Mouse (Mus musculus): ENCODE data around the gene Mef2d. TPM values are rescaled to one million over a fixed set of nuclear protein-coding genes. Genes with fewer than 3 reads are reported as not detected.
A peak's percentile ranks its signal among the peaks of the same experiment; 100 is the strongest.

Gene Mef2d
- total RNA-seq, 2 experiments from 2014 or later, result 111 to 122 TPM

DNA sequence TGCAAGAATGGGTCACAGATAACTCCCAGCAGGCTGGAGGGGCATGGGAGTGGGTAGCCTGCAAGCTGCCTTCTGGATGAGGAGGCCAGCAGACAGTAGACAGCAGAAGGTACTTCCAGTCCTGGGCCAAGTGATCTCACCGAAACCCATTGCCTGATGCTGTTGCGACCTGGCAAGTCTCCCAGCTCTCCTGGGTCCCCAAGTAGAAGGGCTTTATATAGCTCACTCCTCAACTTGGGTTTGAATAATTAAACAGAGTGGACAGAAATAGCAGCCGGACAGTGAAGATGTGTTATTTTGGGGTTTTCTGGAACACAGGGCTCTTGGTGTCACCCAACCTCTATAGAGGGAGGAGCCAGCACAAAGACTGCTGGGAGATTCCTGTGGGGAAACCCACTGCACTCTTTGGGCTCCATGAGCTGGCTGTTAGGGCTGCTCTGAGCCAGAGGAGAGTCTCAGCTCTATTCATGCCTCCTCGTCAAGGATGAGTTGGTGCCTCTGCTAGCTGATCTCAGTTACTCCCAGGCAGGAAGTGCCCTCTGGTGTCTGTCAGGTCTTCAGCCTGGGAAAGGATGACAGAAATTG is 8.9 kb upstream of the Mef2d start:
- DNase-seq (ENCODE audit: low spot score), result no peak
- intact Hi-C loops (cut with DNase I), result loop anchor here (5.0 kb wide), 1 partner anchor 39 kb away; no protein-coding TSS in a partner anchor

- intact Hi-C loops (cut with DNase I), result loop anchor here (2.0 kb wide), 1 partner anchor 16 kb away; no protein-coding TSS in a partner anchor
These were observed 5.8 kb upstream of the Mef2d start for GRCm38 (mm10) chr3:88136346-88136745.

GRCm38 (mm10) chr3:88136945-88137494 is 5.2 kb upstream of the Mef2d start:
- DNase-seq (ENCODE audit: low spot score), result no peak
- intact Hi-C loops (cut with DNase I), result loop anchor here (2.0 kb wide), 1 partner anchor 16 kb away; no protein-coding TSS in a partner anchor

More at GRCm38 (mm10) chr3:88136346-88136745, 5.8 kb upstream of the Mef2d start:
- no peak for DNase-seq (ENCODE audit: low spot score)

- intact Hi-C loops (cut with DNase I), result loop anchor here (2.0 kb wide), 1 partner anchor 17 kb away; no protein-coding TSS in a partner anchor
- no peak for DNase-seq (ENCODE audit: low spot score)
These were observed 4.4 kb upstream of the Mef2d start for GRCm38 (mm10) chr3:88137821-88138220.

DNA sequence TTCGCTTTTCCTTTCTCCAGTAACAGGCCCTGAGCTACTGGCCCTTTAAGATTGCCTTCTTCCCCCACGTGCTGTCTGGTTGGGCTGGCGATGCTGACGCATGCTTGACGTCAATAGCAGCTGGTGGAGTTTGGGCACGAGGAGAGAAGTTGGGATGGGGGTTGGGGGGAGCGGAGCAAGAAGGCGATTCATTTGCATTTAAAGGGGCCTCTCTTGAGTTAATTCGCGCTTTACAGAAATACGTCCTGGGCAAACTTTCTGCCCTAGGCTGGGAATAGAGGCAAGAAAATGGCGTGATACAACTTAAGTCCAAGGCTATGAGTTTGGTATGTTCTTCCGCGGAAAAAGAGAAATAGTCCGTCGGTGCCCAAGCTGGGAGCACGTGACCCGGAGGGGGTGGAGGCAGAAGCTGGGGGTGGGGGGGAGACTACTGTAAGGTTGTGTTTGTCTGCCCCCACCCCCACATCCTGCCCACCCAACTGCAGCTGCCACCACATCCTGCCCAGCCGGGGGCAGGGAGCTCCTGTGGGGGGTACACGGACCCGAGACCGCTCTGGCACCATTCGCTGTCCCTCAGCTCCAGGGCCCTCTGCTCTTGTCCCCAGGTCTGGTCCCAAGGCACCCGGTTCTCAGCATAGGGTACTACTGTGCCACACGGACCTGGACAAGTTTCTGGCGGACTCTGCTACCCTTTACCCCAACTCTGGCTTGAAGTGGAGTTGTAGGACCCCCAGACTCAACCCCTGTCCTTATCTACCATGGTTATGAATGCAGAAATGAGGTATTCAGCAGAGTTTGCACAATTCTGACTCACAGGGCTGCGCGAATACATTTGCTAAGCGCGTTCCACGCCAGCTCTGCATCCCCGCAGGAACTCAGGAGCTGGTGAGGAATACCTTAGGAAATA is 3.6 kb upstream of the Mef2d start:
- peak; percentile 93 for DNase-seq (ENCODE audit: low spot score)
- intact Hi-C loops (cut with DNase I), result no loop called here

DNA sequence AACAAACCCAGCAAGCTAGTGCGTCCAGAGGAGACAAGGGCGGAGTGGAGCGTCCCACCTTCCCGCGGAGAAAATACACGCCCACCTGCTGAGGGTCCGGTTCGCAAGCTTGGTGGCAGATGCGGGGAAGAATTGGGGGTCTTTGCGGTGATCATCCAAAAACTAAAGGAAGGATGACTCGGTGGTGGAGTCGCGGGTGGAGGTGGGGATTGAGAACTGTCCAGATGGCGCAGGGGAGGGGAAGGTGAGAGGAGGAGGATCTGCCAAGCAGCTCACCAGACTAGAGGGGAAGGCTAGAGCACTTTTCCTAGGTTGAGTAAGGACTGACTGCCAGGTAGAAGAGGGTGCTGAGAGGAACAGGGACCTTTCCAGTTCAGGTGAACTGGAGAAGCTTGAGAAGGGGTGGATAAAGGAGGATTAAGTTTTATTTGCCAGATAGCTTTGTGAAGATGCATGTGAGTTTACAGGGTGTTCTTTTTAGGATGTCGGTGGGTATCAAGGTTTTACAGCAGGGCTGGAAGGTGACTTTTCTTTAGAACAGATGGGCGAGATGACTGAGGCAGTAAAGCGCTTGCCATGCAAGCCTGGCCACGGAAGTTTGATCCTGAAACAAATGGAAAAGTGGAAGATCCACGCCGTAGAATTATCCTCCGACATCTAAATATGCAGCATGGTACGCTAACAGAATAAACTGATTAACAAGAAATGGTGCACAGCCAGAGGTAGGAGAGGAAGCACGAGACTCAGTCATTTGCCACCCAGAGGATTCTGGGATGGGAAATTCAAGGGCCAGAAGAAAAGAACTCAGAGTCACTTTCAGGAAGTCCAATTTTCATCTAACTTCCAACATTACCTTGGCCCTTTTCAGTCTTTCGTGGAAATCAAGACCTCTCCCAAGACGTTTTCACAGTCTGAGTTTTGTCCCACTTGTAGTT is 2.7 kb upstream of the Mef2d start:
- DNase-seq (ENCODE audit: low spot score), result no peak
- intact Hi-C loops (cut with DNase I), result no loop called here

GRCm38 (mm10) chr3:88140178-88140902 is 1.8 kb upstream of the Mef2d start:
- intact Hi-C loops (cut with DNase I), result no loop called here
- peak; percentile 57 for DNase-seq (ENCODE audit: low spot score)

DNA sequence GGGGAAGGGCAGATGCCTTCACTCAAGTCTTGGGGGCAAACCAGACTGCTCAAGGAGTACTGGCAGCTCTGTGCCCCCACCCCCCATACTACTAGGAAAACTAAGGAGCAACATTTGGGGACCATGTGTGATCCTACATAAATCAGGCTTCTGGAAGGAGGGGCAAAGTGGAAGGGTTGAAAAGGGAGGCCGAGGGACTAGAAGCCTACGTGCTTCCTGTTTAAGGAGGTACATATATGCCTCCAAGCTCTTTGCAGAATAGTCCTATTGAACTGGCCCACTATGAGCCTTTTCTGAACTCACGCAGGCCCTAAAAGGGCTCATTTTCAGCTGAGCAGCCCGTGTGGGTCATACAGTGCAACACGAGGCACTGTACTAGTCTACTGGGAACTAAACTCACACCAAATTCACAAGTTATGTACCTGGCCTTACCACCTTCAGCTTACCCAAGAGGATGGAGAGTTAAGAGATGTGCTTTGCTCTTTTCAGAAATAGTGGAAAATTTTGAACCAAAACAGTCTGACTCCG is 1.2 kb upstream of the Mef2d start:
- intact Hi-C loops (cut with DNase I), result no loop called here
- no peak for DNase-seq (ENCODE audit: low spot score)

GRCm38 (mm10) chr3:88141439-88141786 is 759 bp upstream of the Mef2d start:
- DNase-seq (ENCODE audit: low spot score), result peak; percentile 42
- intact Hi-C loops (cut with DNase I), result no loop called here

DNA sequence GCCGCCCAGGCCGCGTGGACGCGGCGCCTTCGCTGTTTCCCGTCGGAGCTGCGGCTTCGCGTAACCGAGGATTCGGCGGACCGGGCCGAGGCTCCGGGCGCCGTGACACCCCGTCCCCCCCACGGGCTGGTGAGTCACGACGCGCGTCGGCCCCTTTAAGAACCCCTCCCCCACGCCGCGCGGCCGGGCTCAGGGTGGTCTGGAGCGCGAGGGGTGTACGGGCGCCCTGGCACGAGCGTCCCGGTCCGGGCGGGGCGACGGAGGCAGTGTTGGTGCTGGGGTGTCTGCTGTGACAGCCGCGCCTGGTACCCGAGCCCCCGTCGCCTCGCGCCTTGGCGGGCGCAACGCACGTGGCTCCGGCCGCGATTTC is 359 bp downstream of the Mef2d start:
- intact Hi-C loops (cut with DNase I), result loop anchor here (2.0 kb wide), 1 partner anchor 32 kb away; no protein-coding TSS in a partner anchor
- no peak for DNase-seq (ENCODE audit: low spot score)

DNA sequence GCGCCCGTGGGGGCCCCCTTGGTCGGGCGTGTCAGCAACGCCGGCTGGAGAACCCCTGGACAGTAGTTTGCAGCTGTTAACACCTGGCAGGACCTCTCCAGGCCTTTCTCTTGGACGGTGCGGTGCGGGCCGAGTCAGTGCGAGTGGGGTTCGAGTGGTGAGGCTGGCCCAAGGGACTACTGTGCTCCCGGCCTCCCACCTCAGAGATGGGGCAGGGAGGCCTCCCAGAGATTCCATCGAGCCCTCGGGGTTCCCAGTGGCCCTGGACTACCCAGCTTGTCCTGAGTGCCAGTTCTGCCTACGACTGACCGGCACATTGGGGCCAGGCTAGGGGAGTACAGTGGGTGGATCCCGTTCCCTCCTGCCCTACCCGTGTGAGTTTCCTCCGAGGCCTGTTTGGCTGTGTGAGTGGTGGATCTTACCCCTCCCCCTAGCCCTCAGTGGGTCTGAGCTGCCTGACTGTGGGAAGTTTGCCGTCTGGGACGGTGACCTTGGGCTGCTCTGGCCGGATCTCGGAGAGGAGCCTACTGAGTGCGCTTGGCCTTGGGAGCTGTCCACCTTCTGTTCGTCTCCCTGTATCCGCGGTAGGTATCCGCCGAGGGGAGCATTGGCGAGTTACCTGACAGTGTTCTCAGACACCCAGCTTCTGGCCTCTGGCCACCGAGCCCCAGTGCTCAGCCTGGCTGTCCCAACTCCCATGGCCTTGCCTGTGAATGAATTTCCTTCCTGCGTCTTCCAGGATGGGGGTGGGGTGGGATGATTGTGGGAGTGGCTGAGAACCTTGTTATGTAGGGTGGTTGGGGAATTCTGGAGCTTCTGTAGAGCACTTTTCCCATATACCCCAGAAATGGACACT is 972 bp downstream of the Mef2d start:
- intact Hi-C loops (cut with DNase I), result loop anchor here (2.0 kb wide), 1 partner anchor 32 kb away; no protein-coding TSS in a partner anchor
- peak; percentile 66 for DNase-seq (ENCODE audit: low spot score)

- DNase-seq (ENCODE audit: low spot score), result peak; percentile 39
- intact Hi-C loops (cut with DNase I), result loop anchor here (2.0 kb wide), 1 partner anchor 31 kb away; no protein-coding TSS in a partner anchor
These were observed 1.9 kb downstream of the Mef2d start for GRCm38 (mm10) chr3:88143961-88144486.

- intact Hi-C loops (cut with DNase I), result no loop called here
- no peak for DNase-seq (ENCODE audit: low spot score)
These were observed 2.7 kb downstream of the Mef2d start for GRCm38 (mm10) chr3:88144648-88145410.

DNA sequence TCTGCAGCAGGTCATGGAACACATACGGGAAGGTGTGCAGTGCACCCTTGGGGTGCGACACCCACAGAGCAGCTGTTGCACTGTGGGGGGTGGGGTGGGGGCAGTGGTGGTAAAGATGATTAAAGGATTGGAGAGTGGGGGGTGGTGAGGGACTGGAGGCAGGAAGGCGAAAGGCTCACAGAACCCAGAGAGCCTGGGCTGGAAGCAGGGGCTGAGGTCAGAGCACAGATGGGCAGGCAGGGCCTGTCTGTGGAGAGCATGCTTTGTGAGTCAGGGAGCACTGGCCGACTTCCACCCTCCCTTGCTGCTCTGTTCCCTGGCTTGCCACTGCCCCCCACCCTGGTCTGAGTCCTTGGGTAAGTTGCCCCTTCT is 3.2 kb downstream of the Mef2d start:
- DNase-seq (ENCODE audit: low spot score), result peak; percentile 40
- intact Hi-C loops (cut with DNase I), result no loop called here

DNA sequence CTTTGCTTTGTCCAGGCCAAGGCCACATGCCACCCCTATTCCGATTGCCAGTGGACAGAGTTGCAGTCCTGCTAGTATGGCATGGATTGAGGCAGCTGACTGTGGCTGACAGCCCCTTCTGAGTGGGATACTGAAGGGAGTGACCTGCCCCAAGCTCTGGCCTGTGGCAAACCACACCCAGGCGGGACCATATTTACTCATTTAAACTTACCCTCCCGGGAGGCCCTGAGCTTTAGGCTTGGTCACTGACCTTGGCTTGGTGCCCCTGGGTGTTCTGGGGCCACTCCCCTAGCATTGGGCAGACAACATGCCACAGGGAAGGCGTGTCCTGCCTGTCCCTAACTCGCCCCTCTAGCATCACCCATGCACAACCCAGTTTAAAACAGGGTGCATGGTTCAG is 3.8 kb downstream of the Mef2d start:
- intact Hi-C loops (cut with DNase I), result no loop called here
- DNase-seq (ENCODE audit: low spot score), result no peak

- DNase-seq (ENCODE audit: low spot score), result no peak
- intact Hi-C loops (cut with DNase I), result no loop called here
These were observed 4.4 kb downstream of the Mef2d start for GRCm38 (mm10) chr3:88146376-88147112.

Data from heart, postnatal 25 days (tissue).